ENCODE assay signal across 14 mouse cellular contexts in the genomic region with DNA sequence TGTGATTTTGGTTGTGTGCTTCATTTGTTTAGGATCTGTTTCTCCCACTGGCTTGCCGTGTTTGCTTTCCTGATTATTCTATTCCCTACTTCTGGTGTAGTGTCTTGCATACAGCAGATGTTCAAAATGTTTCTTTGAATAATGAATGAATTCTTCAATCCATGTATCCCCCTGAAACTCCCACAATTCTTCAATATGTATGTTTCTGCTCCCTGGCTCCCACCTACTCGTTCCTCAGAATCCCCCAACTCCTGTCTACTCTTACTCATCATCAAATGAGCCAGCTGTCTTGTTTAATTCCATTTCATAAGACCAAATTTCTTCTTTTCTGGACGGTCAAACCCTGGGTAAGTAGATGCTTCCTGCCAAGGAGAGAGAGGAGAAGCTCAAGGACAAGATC. TPM values are rescaled to one million over a fixed set of nuclear protein-coding genes. Genes with fewer than 3 reads are reported as not detected.
"Had no signal": no experiment of that assay in that cellular context is flagged by ENCODE, and none has a peak within 500 bp of the region (broad histone marks: within the 10 kb centered on the region; RNA-seq: fewer than 3 reads in every experiment).

No protein-coding gene starts in this region.

- H3K27me3 ChIP-seq: intestine, embryonic 15.5 days; kidney, embryonic 15.5 days; liver, embryonic 13.5 days; lung, embryonic 15.5 days; neural tube, embryonic 15.5 days had no signal

- H3K9me3 ChIP-seq: intestine, embryonic 15.5 days; kidney, embryonic 15.5 days; limb, embryonic 15.5 days; liver, embryonic 13.5 days; lung, embryonic 15.5 days; neural tube, embryonic 15.5 days had no signal

- H3K9ac ChIP-seq: intestine, embryonic 15.5 days; kidney, embryonic 15.5 days; limb, embryonic 15.5 days; liver, embryonic 13.5 days; liver, postnatal 0 days; lung, embryonic 15.5 days; neural tube, embryonic 15.5 days had no signal

- H3K4me3 ChIP-seq: intestine, embryonic 15.5 days; kidney, embryonic 15.5 days; limb, embryonic 15.5 days; liver, embryonic 13.5 days; lung, embryonic 15.5 days; neural tube, embryonic 15.5 days had no signal

- H3K4me2 ChIP-seq: intestine, embryonic 15.5 days; kidney, embryonic 15.5 days; limb, embryonic 15.5 days; liver, embryonic 13.5 days; lung, embryonic 15.5 days; neural tube, embryonic 15.5 days had no signal

- H3K27ac ChIP-seq: intestine, embryonic 15.5 days; kidney, embryonic 15.5 days; limb, embryonic 15.5 days; liver, embryonic 13.5 days; neural tube, embryonic 15.5 days had no signal

- H3K36me3 ChIP-seq: intestine, embryonic 15.5 days; kidney, embryonic 15.5 days; limb, embryonic 15.5 days; liver, embryonic 13.5 days; lung, embryonic 15.5 days; neural tube, embryonic 15.5 days had no signal

- DNase-seq: kidney, adult 18-20 months; kidney, postnatal 14 days; liver, embryonic 13.5 days; liver, postnatal 0 days; lung, postnatal 14 days; right cerebral cortex, adult 18-20 months; right cerebral cortex, postnatal 25 days; thymus, postnatal 36 days had no signal

- ATAC-seq: intestine, embryonic 15.5 days; liver, postnatal 0 days had no signal

RNA-seq across cellular contexts. Expression of a gene that starts 12.5 kb away (rescaled TPM):
- total RNA-seq: megakaryocyte-erythroid progenitor cell, adult 5-6 weeks had no signal

RNA-seq across cellular contexts. Expression of a gene that starts 40.0 kb away (rescaled TPM):
- total RNA-seq: megakaryocyte-erythroid progenitor cell, adult 5-6 weeks had no signal
- polyA plus RNA-seq: kidney, embryonic 15.5 days; liver, embryonic 13.5 days; liver, postnatal 0 days had no signal
